Mouse (Mus musculus): ENCODE measurements around the gene Brix1. TPM values are rescaled to one million over a fixed set of nuclear protein-coding genes. Genes with fewer than 3 reads are reported as not detected.

Gene Brix1
- polyA plus RNA-seq, 1 experiment from 2014 or later, result 66.5 TPM

DNA sequence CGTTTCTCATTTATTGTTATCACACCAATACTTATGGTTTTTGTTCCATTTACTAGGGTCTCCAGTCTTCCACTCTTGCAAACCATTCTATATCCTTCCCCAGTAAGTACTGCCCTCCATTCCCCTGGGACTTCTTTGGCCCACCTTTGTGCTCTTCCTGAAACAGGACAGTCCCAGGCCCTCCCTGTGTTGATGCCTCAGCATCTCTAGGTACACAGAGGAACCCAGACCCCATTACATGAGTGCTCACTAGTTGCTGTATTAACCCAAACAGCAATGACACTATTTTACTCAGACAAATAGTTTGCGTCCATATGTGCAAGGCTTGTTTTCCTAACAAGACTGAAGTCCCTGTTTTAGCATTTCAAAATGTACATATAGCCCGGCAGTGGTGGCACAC, 17.0 kb downstream of the Brix1 start:
- Histone ChIP-seq H3K27me3 (ENCODE audit: control insufficient read depth, insufficient read depth, low read length) (no peaks in the 10 kb centered on the region), H3K36me3 (replicated peaks; ENCODE audit: control insufficient read depth, insufficient read depth) (no peaks in the 10 kb centered on the region), H3K4me3 (replicated peaks; ENCODE audit: low read length) (no peak overlapping the region), H3K4me1 (replicated peaks; ENCODE audit: control insufficient read depth, insufficient read depth, low read length) (peaks cover 12% of the 10 kb centered on the region), H3K4me2 (replicated peaks) (peak overlapping the region; percentile 87), H3K9me3 (ENCODE audit: control insufficient read depth, low read length) (no peaks in the 10 kb centered on the region), H3K27ac (no peak overlapping the region), H3K9ac (no peak overlapping the region)
- DNase-seq (ENCODE audit: low spot score), result no peak
- 91% methylated on average over 3 of the region's 3 CpGs for WGBS
- ATAC-seq (ENCODE audit: low FRiP score), result no peak

DNA sequence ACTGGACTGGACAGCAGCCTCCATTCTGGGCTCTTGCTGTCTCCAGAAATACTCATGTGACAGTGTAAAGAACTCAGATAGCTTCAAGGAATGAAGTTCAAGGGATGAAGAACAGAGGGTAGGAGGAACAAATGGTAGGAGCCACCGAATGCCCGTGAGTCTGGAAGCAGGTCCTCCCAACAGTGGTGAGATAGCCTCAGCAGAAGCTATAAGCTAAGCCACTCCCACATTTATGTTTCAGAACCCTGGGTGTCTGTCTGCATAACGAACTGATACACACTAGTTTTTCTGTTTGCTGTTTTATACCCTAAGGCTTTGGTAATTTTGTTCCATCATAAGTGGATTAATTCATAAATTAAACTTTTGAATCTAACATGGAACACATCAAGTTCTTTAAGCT, 21.1 kb downstream of the Brix1 start:
- ATAC-seq (ENCODE audit: low FRiP score), result no peak
- Histone ChIP-seq H3K9me3 (ENCODE audit: control insufficient read depth, low read length) (no peaks in the 10 kb centered on the region), H3K36me3 (replicated peaks; ENCODE audit: control insufficient read depth, insufficient read depth) (peaks cover 23% of the 10 kb centered on the region), H3K4me2 (replicated peaks) (no peak overlapping the region), H3K27me3 (ENCODE audit: control insufficient read depth, insufficient read depth, low read length) (no peaks in the 10 kb centered on the region), H3K4me1 (replicated peaks; ENCODE audit: control insufficient read depth, insufficient read depth, low read length) (0 out of 2 replicates have a peak, but pooled peaks cover 7% of the 10 kb centered on the region), H3K9ac (no peak overlapping the region), H3K4me3 (replicated peaks; ENCODE audit: low read length) (no peak overlapping the region), H3K27ac (no peak overlapping the region)
- 94% methylated on average over 3 of the region's 3 CpGs for WGBS
- no peak for DNase-seq (ENCODE audit: low spot score)

DNA sequence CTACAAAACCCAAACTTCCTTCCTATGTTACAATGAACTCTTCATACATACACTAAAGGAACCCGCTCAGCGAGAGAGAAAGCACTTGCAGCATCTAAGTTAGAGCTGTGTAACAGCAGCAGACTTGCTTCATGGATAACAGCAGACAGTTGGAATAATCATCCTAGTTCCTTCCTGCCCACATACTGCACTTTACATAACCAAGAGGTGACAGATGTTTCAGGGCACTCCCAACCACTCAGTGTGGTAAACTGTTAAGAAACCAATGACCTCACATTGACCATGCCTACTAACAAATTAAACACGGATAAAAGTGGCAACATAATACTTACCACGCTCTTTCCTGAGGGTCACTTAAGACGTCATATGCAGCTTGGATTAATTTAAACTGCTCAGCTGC, 22.2 kb downstream of the Brix1 start:
- WGBS, result 92% methylated on average over 5 of the region's 5 CpGs
- Histone ChIP-seq H3K27me3 (ENCODE audit: control insufficient read depth, insufficient read depth, low read length) (no peaks in the 10 kb centered on the region), H3K9ac (no peak overlapping the region), H3K4me1 (replicated peaks; ENCODE audit: control insufficient read depth, insufficient read depth, low read length) (0 out of 2 replicates have a peak, but pooled peaks cover under 1% of the 10 kb centered on the region), H3K36me3 (replicated peaks; ENCODE audit: control insufficient read depth, insufficient read depth) (peaks cover 31% of the 10 kb centered on the region), H3K4me3 (replicated peaks; ENCODE audit: low read length) (no peak overlapping the region), H3K27ac (no peak overlapping the region), H3K9me3 (ENCODE audit: control insufficient read depth, low read length) (no peaks in the 10 kb centered on the region), H3K4me2 (replicated peaks) (no peak overlapping the region)
- ATAC-seq (ENCODE audit: low FRiP score), result no peak
- DNase-seq (ENCODE audit: low spot score), result no peak

DNA sequence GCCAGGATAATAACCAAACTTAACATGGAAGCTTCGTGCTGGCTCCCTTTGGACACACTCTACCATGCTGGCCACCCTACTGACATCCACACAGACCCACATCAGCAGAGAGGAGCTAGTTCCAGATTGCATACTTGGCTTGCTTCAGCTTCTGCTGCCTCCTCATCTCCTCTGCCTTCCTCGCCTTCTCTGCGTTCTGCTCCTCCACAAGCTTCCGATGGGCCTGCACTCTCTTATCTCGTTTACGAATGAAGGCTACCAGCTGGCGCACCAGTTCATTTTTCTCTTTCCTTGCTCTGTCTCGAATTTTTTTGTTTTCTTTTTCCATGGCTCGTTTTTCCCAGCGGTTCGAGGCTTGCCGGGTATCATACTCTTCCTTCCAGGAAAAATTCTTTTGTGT, 24.8 kb downstream of the Brix1 start:
- Histone ChIP-seq H3K9ac (no peak overlapping the region), H3K4me1 (replicated peaks; ENCODE audit: control insufficient read depth, insufficient read depth, low read length) (no peaks in the 10 kb centered on the region), H3K9me3 (ENCODE audit: control insufficient read depth, low read length) (no peaks in the 10 kb centered on the region), H3K27ac (no peak overlapping the region), H3K4me2 (replicated peaks) (no peak overlapping the region), H3K4me3 (replicated peaks; ENCODE audit: low read length) (no peak overlapping the region), H3K36me3 (replicated peaks; ENCODE audit: control insufficient read depth, insufficient read depth) (peaks cover 51% of the 10 kb centered on the region), H3K27me3 (ENCODE audit: control insufficient read depth, insufficient read depth, low read length) (no peaks in the 10 kb centered on the region)
- no peak for ATAC-seq (ENCODE audit: low FRiP score)
- no peak for DNase-seq (ENCODE audit: low spot score)
- 93% methylated on average over 12 of the region's 12 CpGs for WGBS

DNA sequence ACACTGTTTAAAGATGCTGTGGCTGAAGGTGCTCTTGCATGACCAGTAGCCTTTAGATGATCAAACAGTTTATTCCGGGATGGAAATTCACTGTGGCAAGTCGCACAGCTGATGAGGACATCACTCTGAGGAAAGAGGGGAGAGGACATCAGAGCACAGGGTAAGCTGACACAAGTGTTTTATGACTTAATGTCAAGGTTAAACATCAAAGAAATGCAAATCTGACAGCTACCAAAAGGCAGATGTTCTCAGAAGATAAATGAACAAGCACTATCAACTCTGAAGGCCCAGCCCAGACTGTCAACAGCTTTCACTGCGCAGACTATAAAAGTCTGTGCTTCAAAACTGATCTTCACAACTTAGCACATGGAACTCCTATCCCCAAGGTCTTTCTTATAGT, 38.6 kb downstream of the Brix1 start:
- Histone ChIP-seq H3K4me2 (replicated peaks) (no peak overlapping the region), H3K27me3 (ENCODE audit: control insufficient read depth, insufficient read depth, low read length) (no peaks in the 10 kb centered on the region), H3K4me1 (replicated peaks; ENCODE audit: control insufficient read depth, insufficient read depth, low read length) (no peaks in the 10 kb centered on the region), H3K9ac (no peak overlapping the region), H3K9me3 (ENCODE audit: control insufficient read depth, low read length) (no peaks in the 10 kb centered on the region), H3K4me3 (replicated peaks; ENCODE audit: low read length) (no peak overlapping the region), H3K27ac (no peak overlapping the region), H3K36me3 (replicated peaks; ENCODE audit: control insufficient read depth, insufficient read depth) (peaks cover 75% of the 10 kb centered on the region)
- WGBS, result 88% methylated on average over 3 of the region's 3 CpGs
- no peak for ATAC-seq (ENCODE audit: low FRiP score)
- no peak for DNase-seq (ENCODE audit: low spot score)

DNA sequence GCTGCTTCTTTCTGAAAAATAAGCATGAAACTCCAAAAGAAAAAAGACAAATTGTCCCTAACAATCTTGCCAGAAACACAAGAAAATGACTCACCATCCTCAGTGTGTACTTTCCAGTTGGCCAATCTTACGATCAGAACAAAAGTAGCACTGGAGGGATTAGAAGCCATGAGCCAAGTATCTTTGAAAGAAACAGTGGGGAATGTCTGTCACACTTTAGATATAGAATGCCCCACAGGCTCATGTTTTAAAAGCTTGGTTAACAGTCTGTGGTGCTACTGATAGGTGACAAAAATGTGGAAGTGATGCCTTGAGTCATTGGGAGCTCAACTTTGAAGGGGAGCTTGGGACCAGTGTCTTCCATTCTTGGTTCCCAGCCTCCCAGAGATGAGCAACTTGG, 43.5 kb downstream of the Brix1 start:
- Histone ChIP-seq H3K9me3 (ENCODE audit: control insufficient read depth, low read length) (no peaks in the 10 kb centered on the region), H3K4me3 (replicated peaks; ENCODE audit: low read length) (no peak overlapping the region), H3K4me1 (replicated peaks; ENCODE audit: control insufficient read depth, insufficient read depth, low read length) (no peaks in the 10 kb centered on the region), H3K36me3 (replicated peaks; ENCODE audit: control insufficient read depth, insufficient read depth) (peaks cover 52% of the 10 kb centered on the region), H3K27me3 (ENCODE audit: control insufficient read depth, insufficient read depth, low read length) (no peaks in the 10 kb centered on the region), H3K27ac (no peak overlapping the region), H3K4me2 (replicated peaks) (no peak overlapping the region), H3K9ac (no peak overlapping the region)
- ATAC-seq (ENCODE audit: low FRiP score) (no peak), DNase-seq (ENCODE audit: low spot score) (no peak)
- WGBS, result 69% methylated on average over 1 of the region's 1 CpGs

DNA sequence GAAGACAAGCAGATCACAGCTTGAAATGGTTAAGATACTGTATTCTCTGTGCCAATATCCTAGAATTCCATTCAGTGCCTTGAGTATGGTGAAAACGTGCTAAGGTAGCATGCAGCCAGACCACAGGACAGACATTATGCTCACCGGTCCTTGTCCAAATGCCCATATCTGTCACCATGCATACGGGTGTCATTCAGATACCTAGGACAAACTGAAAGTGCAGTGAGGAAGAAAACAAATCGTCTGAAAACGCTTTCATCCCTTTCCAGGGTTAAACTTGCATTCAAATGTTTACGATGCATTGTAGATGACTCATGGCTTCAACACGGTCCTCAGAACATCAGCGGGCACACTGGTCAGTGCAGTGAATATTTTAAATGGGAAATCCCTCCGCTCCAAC, 44.3 kb downstream of the Brix1 start:
- H3K27ac ChIP-seq, result no peak overlapping the region
- no peaks in the 10 kb centered on the region for H3K9me3 ChIP-seq (ENCODE audit: control insufficient read depth, low read length)
- no peak overlapping the region for H3K4me3 ChIP-seq (replicated peaks; ENCODE audit: low read length)
- H3K4me2 ChIP-seq (replicated peaks), result no peak overlapping the region
- H3K9ac ChIP-seq, result no peak overlapping the region
- ATAC-seq (ENCODE audit: low FRiP score) (no peak), DNase-seq (ENCODE audit: low spot score) (no peak)
- peaks cover 48% of the 10 kb centered on the region for H3K36me3 ChIP-seq (replicated peaks; ENCODE audit: control insufficient read depth, insufficient read depth)
- H3K4me1 ChIP-seq (replicated peaks; ENCODE audit: control insufficient read depth, insufficient read depth, low read length), result no peaks in the 10 kb centered on the region
- WGBS, result 92% methylated on average over 9 of the region's 9 CpGs
- H3K27me3 ChIP-seq (ENCODE audit: control insufficient read depth, insufficient read depth, low read length), result no peaks in the 10 kb centered on the region

DNA sequence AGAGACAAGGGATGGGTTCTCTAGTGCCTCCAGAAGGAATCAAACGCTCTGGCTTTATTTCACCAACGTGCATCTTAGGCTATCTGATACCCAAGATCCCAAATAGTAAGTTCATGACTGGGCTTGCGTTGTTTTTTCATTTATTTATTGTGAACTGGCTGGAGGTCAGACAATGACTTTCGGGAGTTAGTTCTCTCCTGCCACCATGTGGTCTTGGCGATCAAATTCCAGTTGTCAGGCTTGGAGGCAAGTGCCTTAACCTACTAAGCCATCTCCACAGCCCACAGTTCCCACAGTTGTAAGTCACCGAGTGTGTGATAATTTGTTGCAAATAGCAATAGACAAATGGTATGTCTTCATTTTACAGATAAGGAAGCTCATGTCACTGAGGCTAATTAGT, 45.8 kb downstream of the Brix1 start:
- H3K9ac ChIP-seq, result no peak overlapping the region
- no peak for ATAC-seq (ENCODE audit: low FRiP score)

DNA sequence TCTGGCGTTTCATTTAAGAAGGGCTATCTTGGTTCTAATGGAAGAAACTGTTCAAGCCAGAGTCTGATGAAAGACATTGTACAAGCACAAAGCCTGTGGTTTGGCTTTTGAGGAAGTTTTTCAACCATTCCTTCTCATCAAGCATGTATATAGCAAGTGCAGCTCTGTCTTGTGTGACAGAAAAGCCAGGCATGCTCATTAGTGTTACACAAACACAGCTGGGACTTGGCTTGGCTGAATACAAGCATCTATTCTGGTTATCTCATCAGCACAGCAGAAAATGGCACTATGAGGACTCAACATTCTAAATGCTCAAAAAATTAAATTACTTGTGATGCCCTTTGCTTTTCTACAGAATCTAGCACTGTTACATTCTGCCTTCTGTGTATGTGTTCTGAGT, 48.9 kb downstream of the Brix1 start:
- Histone ChIP-seq H3K27me3 (ENCODE audit: control insufficient read depth, insufficient read depth, low read length) (no peaks in the 10 kb centered on the region), H3K9me3 (ENCODE audit: control insufficient read depth, low read length) (0 out of 2 replicates have a peak, but pooled peaks cover 4% of the 10 kb centered on the region), H3K4me1 (replicated peaks; ENCODE audit: control insufficient read depth, insufficient read depth, low read length) (no peaks in the 10 kb centered on the region), H3K27ac (no peak overlapping the region), H3K36me3 (replicated peaks; ENCODE audit: control insufficient read depth, insufficient read depth) (peaks cover 14% of the 10 kb centered on the region; the same call in 1 of the 2 replicates), H3K4me2 (replicated peaks) (no peak overlapping the region), H3K4me3 (replicated peaks; ENCODE audit: low read length) (no peak overlapping the region), H3K9ac (no peak overlapping the region)
- DNase-seq (ENCODE audit: low spot score), result no peak
- no peak for ATAC-seq (ENCODE audit: low FRiP score)
- 74% methylated on average over 1 of the region's 1 CpGs for WGBS

More for the DNA sequence above, 45.8 kb downstream of the Brix1 start:
- Histone ChIP-seq H3K27ac (no peak overlapping the region), H3K4me2 (replicated peaks) (no peak overlapping the region), H3K4me3 (replicated peaks; ENCODE audit: low read length) (no peak overlapping the region), H3K27me3 (ENCODE audit: control insufficient read depth, insufficient read depth, low read length) (no peaks in the 10 kb centered on the region), H3K9me3 (ENCODE audit: control insufficient read depth, low read length) (0 out of 2 replicates have a peak, but pooled peaks cover 4% of the 10 kb centered on the region), H3K4me1 (replicated peaks; ENCODE audit: control insufficient read depth, insufficient read depth, low read length) (no peaks in the 10 kb centered on the region), H3K36me3 (replicated peaks; ENCODE audit: control insufficient read depth, insufficient read depth) (peaks cover 33% of the 10 kb centered on the region)
- whole genome bisulfite sequencing, result 73% methylated on average over 6 of the region's 6 CpGs
- DNase-seq (ENCODE audit: low spot score), result peak; percentile 46

DNA sequence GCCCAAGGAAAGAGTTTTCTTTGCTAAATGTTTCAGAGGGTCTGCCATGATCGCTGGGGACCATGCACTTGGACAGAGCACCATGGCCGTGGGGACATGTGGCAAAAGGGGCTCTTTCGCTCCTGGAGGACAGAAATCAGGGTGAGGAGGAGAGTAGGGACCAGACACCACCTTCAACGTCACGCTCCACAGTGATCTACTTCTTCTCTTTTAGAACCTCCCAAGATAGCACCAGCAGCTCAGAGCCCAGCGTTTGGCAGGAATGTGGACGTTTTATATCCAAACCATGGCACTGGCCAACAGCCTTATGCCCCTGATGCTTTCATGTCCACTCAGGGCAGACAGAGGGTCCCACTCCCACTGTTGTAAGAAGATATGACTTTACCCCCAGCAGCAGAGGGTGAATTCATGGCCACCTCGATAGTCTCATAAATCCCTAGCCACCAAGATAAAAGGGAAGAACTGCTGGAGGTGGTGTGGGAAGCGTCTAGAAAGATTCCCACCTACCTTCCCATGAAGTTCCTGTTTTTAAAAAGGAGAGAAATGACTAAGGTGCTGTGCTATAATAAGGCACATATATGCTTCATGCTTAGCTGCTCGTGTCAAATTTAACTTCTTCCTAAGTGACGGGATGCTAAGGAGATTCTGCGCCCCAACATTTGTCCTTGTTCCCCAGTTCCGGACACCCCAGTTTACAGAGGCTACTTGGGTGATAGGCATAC, 59.0 kb downstream of the Brix1 start:
- DNase-seq (ENCODE audit: low spot score) (no peak), ATAC-seq (ENCODE audit: low FRiP score) (no peak)
- Histone ChIP-seq H3K27me3 (ENCODE audit: control insufficient read depth, insufficient read depth, low read length) (no peaks in the 10 kb centered on the region), H3K9ac (no peak overlapping the region), H3K4me2 (replicated peaks) (no peak overlapping the region), H3K36me3 (replicated peaks; ENCODE audit: control insufficient read depth, insufficient read depth) (no peaks in the 10 kb centered on the region), H3K4me3 (replicated peaks; ENCODE audit: low read length) (no peak overlapping the region), H3K9me3 (ENCODE audit: control insufficient read depth, low read length) (no peaks in the 10 kb centered on the region), H3K4me1 (replicated peaks; ENCODE audit: control insufficient read depth, insufficient read depth, low read length) (peaks cover 3% of the 10 kb centered on the region), H3K27ac (no peak overlapping the region)
- WGBS, result 93% methylated on average over 13 of the region's 13 CpGs
